Mouse (Mus musculus) cortical plate, adult 2 months (tissue): ENCODE measurements around the gene Spata48. TPM values are rescaled to one million over a fixed set of nuclear protein-coding genes. Genes with fewer than 3 reads are reported as not detected.

ENCODE experiments used
- H3K27ac ChIP-seq: fragments of 200-500 bp; 2 replicates; pipeline ENCODE4 v1.5.1; 2012; ENCODE audit warnings: low read length, control low read depth, inconsistent platforms; ENCODE audit not compliant: insufficient read depth
- H3K4me1 ChIP-seq: fragments of 200-500 bp; 2 replicates; pipeline ENCODE4 v1.6.1; 2011; ENCODE audit warnings: low read length; ENCODE audit not compliant: control insufficient read depth, insufficient read depth
- H3K4me3 ChIP-seq: fragments of 200-500 bp; 2 replicates; pipeline ENCODE4 v1.5.1; 2011; ENCODE audit warnings: mild to moderate bottlenecking, low read length, control low read depth; ENCODE audit not compliant: insufficient read depth
- CTCF ChIP-seq: fragments of 200-500 bp; IDR thresholded peaks from 2 replicates; pipeline ENCODE4 v1.5.1; 2011; ENCODE audit warnings: mild to moderate bottlenecking, control low read depth, low read length; ENCODE audit not compliant: insufficient read depth; ENCODE audit errors: extremely low read depth
- POLR2A ChIP-seq: fragments of 200-500 bp; IDR thresholded peaks from 2 replicates; pipeline ENCODE4 v1.6.1; 2011; ENCODE audit warnings: mild to moderate bottlenecking, low read length, control low read depth; ENCODE audit not compliant: insufficient read depth; ENCODE audit errors: extremely low read depth
- polyA plus RNA-seq: library from polyadenylated mRNA; depleted of rRNA; stranded (reverse); fragments of >200 nt; gene quantifications from 2 replicates; pipeline ENCODE4 v1.2.3, GENCODE M21; 2012; rRNA removed

Spata48 gene
- polyA plus RNA-seq, 1 experiment: 0.31 TPM

GRCm38 (mm10) chr11:11559099-11559686, 97.3 kb downstream of the Spata48 start:
- H3K27ac ChIP-seq: no peak overlapping the region
- no peaks in the 10 kb centered on the region for H3K4me1 ChIP-seq
- no peak for TF ChIP-seq CTCF
- no peak for TF ChIP-seq POLR2A
- H3K4me3 ChIP-seq: no peak overlapping the region

DNA sequence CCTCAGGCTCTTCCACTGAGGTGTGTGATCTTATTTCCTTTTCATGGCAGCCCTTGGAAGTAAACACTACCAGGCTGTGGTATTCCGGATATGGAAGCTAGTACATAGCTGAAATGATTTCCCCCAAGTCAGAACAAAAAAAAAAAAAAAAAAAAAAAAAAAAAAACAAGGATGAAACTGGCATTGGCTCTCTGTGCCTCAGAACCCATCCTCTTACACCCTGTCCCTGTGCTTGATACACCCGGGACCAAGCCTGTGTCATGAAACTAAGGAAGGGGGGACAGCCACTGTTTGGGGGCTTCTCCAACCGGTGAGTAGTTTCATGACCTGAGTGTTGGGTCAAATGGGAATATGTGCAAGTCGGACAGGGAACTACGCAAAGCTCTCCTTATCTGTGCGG, 99.2 kb downstream of the Spata48 start:
- no peak overlapping the region for H3K4me3 ChIP-seq

DNA sequence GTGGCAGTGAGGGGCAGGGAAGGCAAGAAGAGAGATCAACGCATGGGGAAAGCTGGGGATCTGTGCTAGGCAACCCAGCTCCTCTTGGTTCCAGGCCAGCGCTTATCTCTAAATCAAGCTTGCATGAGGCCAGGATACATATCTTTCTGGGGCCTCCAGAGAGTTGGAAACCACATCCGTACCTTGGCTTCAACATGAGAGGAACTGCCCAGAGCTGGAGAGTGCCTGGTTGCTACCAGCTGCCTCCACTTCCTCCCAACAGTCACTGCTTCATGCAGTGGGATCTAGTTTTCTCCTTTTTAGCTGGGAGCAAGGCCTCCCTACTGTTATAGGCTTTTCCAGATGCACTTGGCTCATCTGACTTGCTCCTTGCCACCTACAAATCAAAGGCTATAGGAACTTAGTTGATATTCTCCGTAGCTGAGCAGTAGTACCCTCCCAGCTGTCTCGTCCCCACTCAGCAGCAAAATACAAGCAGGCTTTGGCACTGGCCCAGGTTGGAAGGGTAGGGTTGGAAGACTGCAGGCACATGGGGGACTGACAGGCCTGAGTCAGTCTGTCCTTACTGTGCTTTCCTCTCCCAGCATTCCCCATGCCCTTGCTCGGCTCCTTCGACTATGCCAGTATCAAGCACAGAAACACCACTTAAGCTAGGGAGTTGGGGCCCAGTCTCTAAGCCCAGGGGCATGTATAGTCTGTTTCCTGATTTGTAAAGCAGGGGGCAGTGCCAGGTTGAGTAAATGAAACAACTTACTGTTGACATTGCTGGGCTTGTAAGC, 102.6 kb downstream of the Spata48 start:
- no peaks in the 10 kb centered on the region for H3K4me1 ChIP-seq
- no peak overlapping the region for H3K27ac ChIP-seq
- H3K4me3 ChIP-seq: no peak overlapping the region
- no peak for TF ChIP-seq POLR2A

More for the DNA sequence above, 99.2 kb downstream of the Spata48 start:
- no peak overlapping the region for H3K27ac ChIP-seq
- H3K4me1 ChIP-seq: no peaks in the 10 kb centered on the region
- TF ChIP-seq CTCF (no peak), POLR2A (no peak)

Other genes starting within 250 kb of the Spata48 start
- 0.40 and 0.49 TPM in 2 replicates for gene Zpbp, start 314 bp downstream of the Spata48 start, polyA plus RNA-seq
- gene 4930512M02Rik, start 165.7 kb downstream of the Spata48 start, polyA plus RNA-seq: not detected in 2 replicates
- gene Ikzf1, start 222.9 kb downstream of the Spata48 start, polyA plus RNA-seq: 3.3 and 3.7 TPM in 2 replicates